Mouse (Mus musculus) midbrain, embryonic 16.5 days (tissue): Measurements from ENCODE around the gene Gm43517. TPM values are rescaled to one million over a fixed set of nuclear protein-coding genes. Genes with fewer than 3 reads are reported as not detected.

Source experiments
- polyA plus RNA-seq: library from polyadenylated mRNA; unstranded; fragments of >200 nt; fragmentation: Nextera tagmentation; extraction: Ambion mirVana; gene quantifications from 2 replicates; pipeline ENCODE4 v1.2.1, GENCODE M21; 2015

Gm43517 gene
- polyA plus RNA-seq, 1 experiment from 2014 or later: 0.10 TPM

Other genes with a start within 250 kb of the Gm43517 start
- 1.7 and 2.5 TPM in 2 replicates for gene Foxg1, start 2.5 kb upstream of the Gm43517 start, polyA plus RNA-seq